Mouse (Mus musculus): ENCODE measurements around the gene H2-M5. TPM values are rescaled to one million over a fixed set of nuclear protein-coding genes. Genes with fewer than 3 reads are reported as not detected.

H2-M5 gene
- polyA plus RNA-seq, 1 experiment = 16.0 TPM

GRCm38 (mm10) chr17:36944121-36944775 lies 45.1 kb downstream of the H2-M5 start:
- TF ChIP-seq CTCF (IDR thresholded peaks at IDR 0.05; ENCODE audit: borderline replicate concordance, extremely low read depth, insufficient read depth, insufficient read length) (peak; percentile 33; the same call in 1 of the 2 replicates), POLR2A (IDR thresholded peaks at IDR 0.05; ENCODE audit: borderline replicate concordance, extremely low read depth, insufficient read depth, insufficient read length, poor library complexity, severe bottlenecking) (no peak)
- no peak for DNase-seq (ENCODE audit: low read depth)

DNA sequence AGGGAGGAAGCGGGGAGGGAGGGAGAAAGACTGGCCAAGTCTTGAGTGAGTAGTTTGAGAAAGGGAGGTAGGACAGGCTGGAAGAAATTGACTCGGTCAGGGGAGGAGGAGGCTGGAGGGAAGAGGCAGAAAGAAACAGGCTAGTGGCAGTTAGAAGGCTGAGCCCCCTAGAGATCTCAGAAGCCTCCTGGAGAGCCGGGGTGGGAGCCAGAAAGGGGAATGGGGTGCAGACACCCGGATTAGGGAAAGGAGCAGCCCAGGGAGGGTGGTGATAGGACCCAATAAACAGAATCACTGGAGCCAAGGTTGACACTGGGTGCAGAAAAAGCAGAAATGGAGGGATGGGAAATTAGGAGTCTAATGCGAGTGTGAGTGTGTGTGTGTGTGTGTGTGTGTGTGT lies 45.6 kb downstream of the H2-M5 start:
- no peak for DNase-seq (ENCODE audit: low read depth)
- TF ChIP-seq POLR2A (IDR thresholded peaks at IDR 0.05; ENCODE audit: borderline replicate concordance, extremely low read depth, insufficient read depth, insufficient read length, poor library complexity, severe bottlenecking) = no peak
- no peak for TF ChIP-seq CTCF (IDR thresholded peaks at IDR 0.05; ENCODE audit: borderline replicate concordance, extremely low read depth, insufficient read depth, insufficient read length)

DNA sequence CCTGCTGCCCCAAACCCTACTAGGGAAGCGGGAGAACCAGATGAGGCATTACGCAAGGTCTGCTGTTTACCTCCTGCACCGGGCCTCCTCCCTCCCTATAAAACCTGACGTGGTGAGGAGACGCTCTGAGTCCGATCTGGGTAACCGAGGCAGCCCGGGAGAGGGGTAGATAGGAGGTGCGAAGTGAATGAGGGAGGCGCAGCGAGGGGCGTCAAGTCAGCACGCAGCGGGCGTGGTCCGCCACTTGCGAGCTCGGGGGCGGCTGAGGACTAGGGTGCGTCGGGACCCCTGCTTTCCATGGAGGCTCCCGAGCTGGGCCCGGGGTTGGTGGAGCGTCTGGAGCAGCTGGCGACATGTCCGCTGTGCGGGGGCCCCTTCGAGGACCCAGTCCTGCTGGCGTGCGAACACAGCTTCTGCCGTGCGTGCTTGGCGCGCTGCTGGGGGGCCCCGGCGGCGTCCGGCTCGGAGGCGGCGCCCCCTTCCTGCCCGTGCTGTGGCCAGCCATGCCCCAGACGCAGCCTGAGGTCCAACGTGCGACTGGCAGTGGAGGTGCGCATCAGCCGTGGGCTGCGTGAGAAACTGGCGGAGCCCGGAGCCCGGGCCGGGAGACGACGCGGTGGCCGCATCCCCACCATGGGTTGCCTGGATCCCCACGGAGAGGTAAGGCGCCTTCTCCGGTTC lies 46.4 kb downstream of the H2-M5 start, which contains the start of gene Rnf39:
Gene Rnf39 (plus strand): TSS at position 128 of the 681 bp plus-strand sequence.
- no peak for TF ChIP-seq CTCF (IDR thresholded peaks at IDR 0.05; ENCODE audit: borderline replicate concordance, extremely low read depth, insufficient read depth, insufficient read length)
- TF ChIP-seq POLR2A (IDR thresholded peaks at IDR 0.05; ENCODE audit: borderline replicate concordance, extremely low read depth, insufficient read depth, insufficient read length, poor library complexity, severe bottlenecking) = no peak
- DNase-seq (ENCODE audit: low read depth) = no peak

- no peak for TF ChIP-seq POLR2A (IDR thresholded peaks at IDR 0.05; ENCODE audit: borderline replicate concordance, extremely low read depth, insufficient read depth, insufficient read length, poor library complexity, severe bottlenecking)
- peak; percentile 55 for DNase-seq (ENCODE audit: low read depth)
These were observed 46.9 kb downstream of the H2-M5 start for GRCm38 (mm10) chr17:36942391-36942790.

GRCm38 (mm10) chr17:36938056-36938455 lies 51.3 kb downstream of the H2-M5 start:
- TF ChIP-seq CTCF (IDR thresholded peaks at IDR 0.05; ENCODE audit: borderline replicate concordance, extremely low read depth, insufficient read depth, insufficient read length) (no peak), POLR2A (IDR thresholded peaks at IDR 0.05; ENCODE audit: borderline replicate concordance, extremely low read depth, insufficient read depth, insufficient read length, poor library complexity, severe bottlenecking) (no peak)
- DNase-seq (ENCODE audit: low read depth) = no peak

Other genes starting within 250 kb of the H2-M5 start
- not detected in 2 replicates for gene H2-M10.5, start 216.6 kb downstream of the H2-M5 start, polyA plus RNA-seq (2012; rRNA removed)
- not detected in 2 replicates for gene H2-M10.6, start 177.4 kb downstream of the H2-M5 start, polyA plus RNA-seq (2012; rRNA removed)
- gene Trim26, start 152.4 kb downstream of the H2-M5 start, polyA plus RNA-seq (2012; rRNA removed) = 25.3 and 33.7 TPM in 2 replicates
- gene Trim15, start 122.3 kb downstream of the H2-M5 start, polyA plus RNA-seq (2012; rRNA removed) = 0.09 and 0.16 TPM in 2 replicates
- 0.19 and 0.52 TPM in 2 replicates for gene Trim10, start 120.0 kb downstream of the H2-M5 start, polyA plus RNA-seq (2012; rRNA removed)
- gene Trim40, start 99.4 kb downstream of the H2-M5 start, polyA plus RNA-seq (2012; rRNA removed) = 0.08 TPM in 1 of 2 replicates, not detected in the other
- not detected in 2 replicates for gene Trim31, start 91.4 kb downstream of the H2-M5 start, polyA plus RNA-seq (2012; rRNA removed)
- gene Rnf39, start 46.6 kb downstream of the H2-M5 start, polyA plus RNA-seq (2012; rRNA removed) = 0.18 and 0.19 TPM in 2 replicates
- 143 and 150 TPM in 2 replicates for gene Ppp1r11, start 37.8 kb downstream of the H2-M5 start, polyA plus RNA-seq (2012; rRNA removed)
- 41.8 and 55.2 TPM in 2 replicates for gene Znrd1, start 31.0 kb downstream of the H2-M5 start, polyA plus RNA-seq (2012; rRNA removed)
- gene Znrd1as, start 30.9 kb downstream of the H2-M5 start, polyA plus RNA-seq (2012; rRNA removed) = 3.5 TPM in 2 replicates
- gene 2410137M14Rik, start 8.3 kb downstream of the H2-M5 start, polyA plus RNA-seq (2012; rRNA removed) = 1.5 and 1.6 TPM in 2 replicates
- 352 and 386 TPM in 2 replicates for gene Zfp57, start 11.6 kb upstream of the H2-M5 start, polyA plus RNA-seq (2012; rRNA removed)
- not detected in 2 replicates for gene Mog, start 33.9 kb upstream of the H2-M5 start, polyA plus RNA-seq (2012; rRNA removed)
- gene Gabbr1, start 56.4 kb upstream of the H2-M5 start, polyA plus RNA-seq (2012; rRNA removed) = 238 and 282 TPM in 2 replicates
- gene Olfr90, start 99.0 kb upstream of the H2-M5 start, polyA plus RNA-seq (2012; rRNA removed) = not detected in 2 replicates
- not detected in 2 replicates for gene Olfr91, start 108.7 kb upstream of the H2-M5 start, polyA plus RNA-seq (2012; rRNA removed)
- gene Olfr92, start 130.6 kb upstream of the H2-M5 start, polyA plus RNA-seq (2012; rRNA removed) = not detected in 2 replicates
- gene Olfr93, start 172.0 kb upstream of the H2-M5 start, polyA plus RNA-seq (2012; rRNA removed) = not detected in 2 replicates
- gene Ubd, start 204.4 kb upstream of the H2-M5 start, polyA plus RNA-seq (2012; rRNA removed) = not detected in 2 replicates
- not detected in 2 replicates for gene Olfr94, start 211.5 kb upstream of the H2-M5 start, polyA plus RNA-seq (2012; rRNA removed)
- 0.03 and 0.05 TPM in 2 replicates for gene Olfr95, start 223.6 kb upstream of the H2-M5 start, polyA plus RNA-seq (2012; rRNA removed)
- not detected in 2 replicates for gene Olfr96, start 230.6 kb upstream of the H2-M5 start, polyA plus RNA-seq (2012; rRNA removed)
- not detected in 2 replicates for gene Olfr97, start 247.8 kb upstream of the H2-M5 start, polyA plus RNA-seq (2012; rRNA removed)

All from brain, embryonic 14.5 days (tissue).